Mouse (Mus musculus) forebrain, embryonic 15.5 days (tissue): Measurements from ENCODE around the gene Nmt1. TPM values are rescaled to one million over a fixed set of nuclear protein-coding genes. Genes with fewer than 3 reads are reported as not detected.
A peak's percentile ranks its signal among the peaks of the same experiment; 100 is the strongest.

Experiments
- ATAC-seq: fragments of 200-750 bp; cut with Nextera tagmentation; replicated peaks from 2 replicates; pipeline ENCODE4 v1.8.0; 2017; ENCODE audit warnings: mild to moderate bottlenecking, moderate TSS enrichment, moderate library complexity
- H3K27ac ChIP-seq: fragments of 300-500 bp; sonication (generic); replicated peaks from 2 replicates; pipeline ENCODE4 v1.5.1; 2015; ENCODE audit warnings: mild to moderate bottlenecking, inconsistent platforms
- H3K27me3 ChIP-seq: fragments of 300-500 bp; sonication (generic); 2 replicates; pipeline ENCODE4 v1.6.1; 2015; ENCODE audit warnings: inconsistent platforms
- H3K36me3 ChIP-seq: fragments of 300-500 bp; sonication (generic); 2 replicates; pipeline ENCODE4 v1.6.1; 2015; ENCODE audit warnings: mild to moderate bottlenecking, inconsistent platforms
- H3K4me1 ChIP-seq: fragments of 300-500 bp; sonication (generic); 2 replicates; pipeline ENCODE4 v1.6.1; 2015; ENCODE audit warnings: inconsistent platforms
- H3K4me2 ChIP-seq: fragments of 300-500 bp; sonication (generic); replicated peaks from 2 replicates; pipeline ENCODE4 v1.6.1; 2015; ENCODE audit warnings: mild to moderate bottlenecking, inconsistent platforms
- H3K4me3 ChIP-seq: fragments of 300-500 bp; sonication (generic); 2 replicates; pipeline ENCODE4 v1.5.1; 2015; ENCODE audit warnings: mild to moderate bottlenecking, inconsistent platforms
- H3K9ac ChIP-seq: fragments of 300-500 bp; sonication (generic); replicated peaks from 2 replicates; pipeline ENCODE4 v1.6.1; 2015; ENCODE audit warnings: mild to moderate bottlenecking, inconsistent platforms
- H3K9me3 ChIP-seq: fragments of 300-500 bp; sonication (generic); 2 replicates; pipeline ENCODE4 v1.6.1; 2016; ENCODE audit warnings: inconsistent platforms
- WGBS: fragments of 180-500 bp; shearing (Covaris S2); methylation state at CpG from one replicate; pipeline ENCODE4 v1.1.7; 2015; ENCODE audit warnings: mixed read lengths; 5-methylcytosine and 5-hydroxymethylcytosine counted together
- polyA plus RNA-seq: library from polyadenylated mRNA; unstranded; fragments of >200 nt; fragmentation: Nextera tagmentation; extraction: Ambion mirVana; gene quantifications from 2 replicates; pipeline ENCODE4 v1.2.1, GENCODE M21; 2015

The Nmt1 gene
- polyA plus RNA-seq, 1 experiment from 2014 or later, result 41.0 TPM

- H3K9me3 ChIP-seq, result no peaks in the 10 kb centered on the region
- ATAC-seq, result no peak
- H3K4me1 ChIP-seq, result no peaks in the 10 kb centered on the region
- peaks cover 7% of the 10 kb centered on the region; the same call in 1 of the 2 replicates for H3K36me3 ChIP-seq
- WGBS, result 93% methylated on average over 7 of the region's 7 CpGs
- H3K4me3 ChIP-seq, result no peak overlapping the region
- no peak overlapping the region for H3K27ac ChIP-seq
- no peaks in the 10 kb centered on the region for H3K27me3 ChIP-seq
- no peak overlapping the region for H3K9ac ChIP-seq
- no peak overlapping the region for H3K4me2 ChIP-seq
These were observed 45.7 kb downstream of the Nmt1 start for GRCm38 (mm10) chr11:103073671-103074070.

GRCm38 (mm10) chr11:103074121-103074650 is 46.2 kb downstream of the Nmt1 start:
- Histone ChIP-seq H3K9me3 (no peaks in the 10 kb centered on the region), H3K4me2 (no peak overlapping the region), H3K4me1 (no peaks in the 10 kb centered on the region), H3K4me3 (no peak overlapping the region), H3K9ac (no peak overlapping the region), H3K36me3 (peaks cover 2% of the 10 kb centered on the region; the same call in 1 of the 2 replicates), H3K27ac (no peak overlapping the region), H3K27me3 (no peaks in the 10 kb centered on the region)
- no peak for ATAC-seq
- WGBS, result 64% methylated on average over 10 of the region's 10 CpGs

DNA sequence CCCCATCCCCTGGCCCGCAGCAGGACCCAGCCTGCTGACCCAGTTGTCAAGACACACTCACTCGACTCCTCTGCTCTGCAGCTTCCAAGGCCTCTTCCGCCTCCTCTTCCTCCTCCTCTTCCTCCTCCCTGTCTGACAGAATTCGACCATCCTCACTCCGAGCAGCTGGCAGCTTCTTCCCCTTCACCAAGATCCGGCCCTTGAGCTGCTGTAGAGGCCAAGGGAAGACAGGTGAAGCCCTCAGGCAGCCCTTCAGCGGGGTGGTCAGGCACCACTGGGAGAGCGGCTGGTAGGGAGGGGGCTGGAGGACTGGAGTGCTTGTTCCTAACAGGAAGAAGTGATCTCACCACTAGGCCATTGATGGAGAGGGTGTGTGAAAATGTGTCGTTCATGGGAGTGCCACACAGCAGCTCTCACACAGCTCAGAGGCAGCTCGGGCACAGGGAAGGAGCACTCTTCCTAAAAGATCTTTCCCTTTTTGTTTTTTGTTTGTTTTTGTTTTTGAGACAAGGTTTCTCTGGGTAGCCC is 46.9 kb downstream of the Nmt1 start:
- Histone ChIP-seq H3K9ac (no peak overlapping the region), H3K27ac (no peak overlapping the region), H3K4me1 (no peaks in the 10 kb centered on the region), H3K4me2 (no peak overlapping the region), H3K36me3 (no peaks in the 10 kb centered on the region), H3K4me3 (no peak overlapping the region), H3K9me3 (no peaks in the 10 kb centered on the region), H3K27me3 (0 out of 2 replicates have a peak, but pooled peaks cover 1% of the 10 kb centered on the region)
- WGBS, result 24% methylated on average over 10 of the region's 10 CpGs
- ATAC-seq, result no peak

DNA sequence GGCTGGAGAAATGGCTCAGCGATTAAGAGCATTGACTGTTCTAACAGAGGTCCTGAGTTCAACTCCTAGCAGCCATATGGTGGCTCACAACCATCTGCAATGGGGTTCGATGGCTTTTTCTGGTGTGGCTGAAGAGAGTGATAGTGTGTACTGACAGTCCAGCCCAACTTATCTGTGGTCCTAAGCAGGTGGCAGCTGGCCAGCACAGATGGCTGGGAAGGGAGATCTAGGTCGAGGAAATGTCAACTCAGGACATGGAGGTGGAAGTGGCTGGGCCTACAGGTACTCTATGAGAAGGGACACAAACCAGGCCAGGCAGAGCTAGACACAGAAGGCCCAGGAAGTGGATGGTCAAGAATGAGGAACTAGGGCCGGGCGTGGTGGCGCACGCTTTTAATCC is 48.0 kb downstream of the Nmt1 start:
- H3K4me2 ChIP-seq, result no peak overlapping the region
- H3K4me3 ChIP-seq, result no peak overlapping the region
- peaks cover 9% of the 10 kb centered on the region for H3K27me3 ChIP-seq
- no peaks in the 10 kb centered on the region for H3K9me3 ChIP-seq
- 91% methylated on average over 7 of the region's 7 CpGs for WGBS
- peaks cover 10% of the 10 kb centered on the region for H3K4me1 ChIP-seq
- H3K9ac ChIP-seq, result no peak overlapping the region
- H3K36me3 ChIP-seq, result no peaks in the 10 kb centered on the region
- H3K27ac ChIP-seq, result no peak overlapping the region
- no peak for ATAC-seq

GRCm38 (mm10) chr11:103076581-103076980 is 48.6 kb downstream of the Nmt1 start:
- WGBS, result 86% methylated on average over 8 of the region's 8 CpGs
- peaks cover 10% of the 10 kb centered on the region for H3K4me1 ChIP-seq

DNA sequence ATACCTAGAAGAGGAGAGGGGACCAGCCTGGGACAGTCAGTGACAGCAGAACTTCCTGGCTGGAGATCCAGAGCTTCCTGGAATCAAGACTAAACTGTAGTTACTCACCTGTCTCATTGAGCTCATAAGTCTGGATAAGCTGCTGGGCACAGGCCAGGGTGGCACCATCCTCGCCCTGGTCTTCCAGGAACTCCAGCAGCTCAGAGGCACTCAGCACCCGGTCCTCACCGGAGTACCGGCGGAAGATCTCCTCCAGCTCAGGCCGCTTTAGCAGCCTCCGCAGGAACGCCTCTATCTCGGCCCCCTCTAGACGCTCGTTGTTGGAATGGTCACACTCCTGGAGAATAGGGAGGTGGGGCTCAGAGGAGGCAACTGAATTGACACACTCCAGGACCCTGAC is 50.1 kb downstream of the Nmt1 start:
- Histone ChIP-seq H3K9ac (no peak overlapping the region), H3K27ac (no peak overlapping the region), H3K4me3 (no peak overlapping the region), H3K9me3 (no peaks in the 10 kb centered on the region), H3K36me3 (no peaks in the 10 kb centered on the region), H3K4me1 (peaks cover 10% of the 10 kb centered on the region), H3K4me2 (no peak overlapping the region), H3K27me3 (peaks cover 27% of the 10 kb centered on the region)
- 86% methylated on average over 11 of the region's 11 CpGs for WGBS
- ATAC-seq, result no peak

More at GRCm38 (mm10) chr11:103076581-103076980, 48.6 kb downstream of the Nmt1 start:
- no peak overlapping the region for H3K27ac ChIP-seq
- no peaks in the 10 kb centered on the region for H3K9me3 ChIP-seq
- no peak overlapping the region for H3K9ac ChIP-seq
- H3K36me3 ChIP-seq, result no peaks in the 10 kb centered on the region
- ATAC-seq, result no peak
- H3K4me3 ChIP-seq, result no peak overlapping the region
- no peak overlapping the region for H3K4me2 ChIP-seq
- peaks cover 14% of the 10 kb centered on the region for H3K27me3 ChIP-seq

- WGBS, result 1% methylated on average over 43 of the region's 43 CpGs
- peak overlapping the region; percentile 53 for H3K4me2 ChIP-seq
- H3K9ac ChIP-seq, result peak overlapping the region; percentile 32; the same call in 1 of the 2 replicates
- peaks cover 27% of the 10 kb centered on the region for H3K27me3 ChIP-seq
- no peaks in the 10 kb centered on the region for H3K9me3 ChIP-seq
- ATAC-seq, result 0 out of 2 replicates have a peak, but pooled peaks have one; percentile 32
- H3K27ac ChIP-seq, result no peak overlapping the region
- H3K4me3 ChIP-seq, result peak overlapping the region; percentile 30
- peaks cover 10% of the 10 kb centered on the region for H3K4me1 ChIP-seq
- H3K36me3 ChIP-seq, result no peaks in the 10 kb centered on the region
These were observed 52.5 kb downstream of the Nmt1 start for GRCm38 (mm10) chr11:103080323-103081091.

- Histone ChIP-seq H3K9ac (no peak overlapping the region), H3K27me3 (peaks cover 27% of the 10 kb centered on the region), H3K4me1 (peaks cover 10% of the 10 kb centered on the region), H3K9me3 (no peaks in the 10 kb centered on the region), H3K36me3 (no peaks in the 10 kb centered on the region), H3K4me2 (no peak overlapping the region), H3K4me3 (no peak overlapping the region), H3K27ac (no peak overlapping the region)
- ATAC-seq, result no peak
- 59% methylated on average over 6 of the region's 6 CpGs for WGBS
These were observed 53.6 kb downstream of the Nmt1 start for GRCm38 (mm10) chr11:103081631-103082030.

- 96% methylated on average over 7 of the region's 7 CpGs for WGBS
- H3K36me3 ChIP-seq, result no peaks in the 10 kb centered on the region
- no peak overlapping the region for H3K9ac ChIP-seq
- ATAC-seq, result no peak
- no peak overlapping the region for H3K4me3 ChIP-seq
- no peak overlapping the region for H3K4me2 ChIP-seq
- H3K9me3 ChIP-seq, result no peaks in the 10 kb centered on the region
- H3K27me3 ChIP-seq, result no peaks in the 10 kb centered on the region
- H3K27ac ChIP-seq, result no peak overlapping the region
- H3K4me1 ChIP-seq, result no peaks in the 10 kb centered on the region
These were observed 65.3 kb downstream of the Nmt1 start for GRCm38 (mm10) chr11:103093306-103093705.

DNA sequence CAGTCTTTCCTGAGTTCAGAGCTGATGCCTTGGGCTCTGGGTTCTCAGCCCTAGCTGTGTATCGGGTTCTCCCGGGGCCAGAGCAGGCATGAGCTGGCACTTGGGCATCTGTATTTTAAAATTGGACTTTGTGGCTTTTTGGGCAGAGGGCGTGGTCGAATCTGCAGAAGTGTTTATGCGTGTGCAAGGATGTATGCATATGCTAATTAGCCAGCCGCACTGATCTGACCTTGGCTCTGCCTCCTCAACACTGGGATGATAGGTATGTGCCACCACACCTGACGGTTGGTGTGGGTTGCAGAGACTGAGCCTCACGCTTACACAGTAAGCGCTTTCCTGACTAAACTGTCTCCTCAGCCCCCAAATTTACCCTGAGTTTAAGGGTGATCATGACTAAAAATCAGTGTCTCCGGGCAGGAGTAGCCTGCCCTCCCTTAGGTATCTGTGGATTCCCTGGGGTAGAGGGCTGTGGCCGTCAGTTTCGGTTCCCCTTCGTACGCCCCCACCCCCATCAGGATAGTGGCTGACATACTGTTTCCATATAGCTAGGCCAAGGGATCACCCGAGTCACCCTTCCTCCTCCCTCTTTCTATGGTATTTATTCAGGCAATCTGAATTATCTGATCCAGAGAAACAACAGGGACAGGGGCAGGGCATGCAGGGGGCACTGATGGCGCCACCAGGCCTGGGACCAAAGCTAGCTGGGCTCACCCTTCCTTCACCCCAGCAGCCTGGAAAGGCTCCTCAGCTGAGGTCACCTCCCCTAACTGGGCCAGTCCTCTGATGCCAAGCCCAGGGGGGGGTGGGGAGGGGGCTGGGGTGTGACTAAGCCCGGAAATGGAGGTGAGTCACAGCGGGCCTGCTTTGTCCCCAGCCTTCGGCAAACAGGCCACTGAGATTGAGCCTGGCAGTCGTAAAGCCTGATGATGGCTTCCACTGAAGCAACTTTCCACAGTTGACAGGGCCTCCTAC is 66.2 kb downstream of the Nmt1 start:
- Histone ChIP-seq H3K4me1 (no peaks in the 10 kb centered on the region; the same call in 1 of the 2 replicates), H3K9ac (no peak overlapping the region), H3K27ac (no peak overlapping the region), H3K4me2 (no peak overlapping the region), H3K27me3 (no peaks in the 10 kb centered on the region), H3K9me3 (no peaks in the 10 kb centered on the region), H3K4me3 (no peak overlapping the region), H3K36me3 (no peaks in the 10 kb centered on the region)
- ATAC-seq, result no peak
- WGBS, result 78% methylated on average over 20 of the region's 20 CpGs

- no peak overlapping the region for H3K27ac ChIP-seq
- H3K36me3 ChIP-seq, result no peaks in the 10 kb centered on the region
- no peak overlapping the region for H3K9ac ChIP-seq
- H3K4me3 ChIP-seq, result no peak overlapping the region
- 51% methylated on average over 9 of the region's 9 CpGs for WGBS
- H3K9me3 ChIP-seq, result no peaks in the 10 kb centered on the region
- ATAC-seq, result no peak
- H3K4me1 ChIP-seq, result no peaks in the 10 kb centered on the region; the same call in 1 of the 2 replicates
- peaks cover 9% of the 10 kb centered on the region; the same call in 1 of the 2 replicates for H3K27me3 ChIP-seq
- no peak overlapping the region for H3K4me2 ChIP-seq
These were observed 67.2 kb downstream of the Nmt1 start for GRCm38 (mm10) chr11:103095107-103095670.
